Mouse (Mus musculus) liver, embryonic 14.5 days (tissue): ENCODE data around the gene Adgrb3.

Experiments used
- CTCF ChIP-seq: IDR thresholded peaks from 2 replicates; pipeline ENCODE4 v1.5.1; 2016; ENCODE audit warnings: antibody characterized with exemption, low read depth, control low read depth
- EP300 ChIP-seq: IDR thresholded peaks from 2 replicates; pipeline ENCODE4 v1.6.1; 2016; ENCODE audit warnings: antibody characterized with exemption, low read depth

DNA sequence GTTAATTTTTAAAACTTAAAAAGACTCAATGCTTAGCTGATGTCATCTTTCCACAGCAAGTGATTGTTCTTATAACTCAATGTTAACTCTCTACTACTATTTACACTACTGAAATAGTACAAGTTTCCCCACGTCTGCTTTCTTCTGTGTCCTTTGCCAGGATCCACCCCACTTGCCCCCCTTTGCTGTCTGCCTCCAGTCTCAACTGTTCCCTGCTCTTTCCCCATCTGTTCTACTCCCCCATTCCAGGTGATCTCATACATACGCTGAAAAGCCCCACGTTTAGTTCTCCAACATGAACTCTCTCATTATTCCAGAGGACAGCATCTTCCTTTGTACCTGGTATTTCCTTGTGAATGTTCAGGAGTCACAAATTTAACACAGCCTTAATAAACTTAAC lies 147.4 kb downstream of the Adgrb3 start:
- no peak for TF ChIP-seq CTCF
- no peak for TF ChIP-seq EP300
